Comparison of ENCODE assay signal across 15 mouse cellular contexts in the genomic region with DNA sequence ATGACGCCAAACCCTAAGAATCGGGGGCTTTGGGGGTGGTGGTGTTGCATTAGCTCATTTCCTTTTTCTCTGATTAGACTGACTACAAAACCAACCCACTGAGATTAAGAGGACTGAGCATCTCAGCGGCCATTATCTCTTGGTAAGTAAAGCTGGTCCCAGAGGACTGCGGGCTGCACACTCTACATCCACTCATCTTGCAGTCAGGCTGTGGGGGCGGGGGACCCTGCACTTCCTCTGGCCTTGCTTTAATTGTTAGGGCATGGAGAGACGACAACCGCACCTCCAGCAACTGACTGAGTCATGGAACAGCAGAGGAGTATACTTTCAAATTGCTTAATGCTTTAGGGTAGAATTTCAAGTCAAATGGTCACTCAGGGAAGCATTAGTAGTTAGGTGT.
DNase-seq lines count a peak whose midpoint lies in the region; ATAC-seq and TF ChIP-seq lines count a peak whose summit lies in the region.
"Had no signal": no experiment of that assay in that cellular context is flagged by ENCODE, and none has a peak within 500 bp of the region (broad histone marks: within the 10 kb centered on the region; RNA-seq: fewer than 3 reads in every experiment).

No protein-coding gene starts in this region.

- TF ChIP-seq EP300 in CH12.LX (IDR thresholded peaks at IDR 0.05; ENCODE audit: low read length), result no peak

- no peak for TF ChIP-seq RAD21 in CH12.LX (IDR thresholded peaks at IDR 0.05; ENCODE audit: low read depth, low read length)

- no peak overlapping the region for H3K9ac ChIP-seq in CH12.LX (ENCODE audit: insufficient read depth, low read depth)
- H3K9ac ChIP-seq in forebrain, embryonic 14.5 days (ENCODE audit: low read length), result no peak overlapping the region
- H3K9ac ChIP-seq: hindbrain, embryonic 12.5 days; lung, embryonic 14.5 days; neural tube, embryonic 13.5 days had no signal

- TF ChIP-seq POLR2A in CH12.LX (IDR thresholded peaks at IDR 0.05; ENCODE audit: low read depth, low read length), result no peak
- TF ChIP-seq POLR2A in embryonic fibroblast, embryonic 13.5 days (IDR thresholded peaks at IDR 0.05; ENCODE audit: low read depth, low read length), result no peak

- no peaks in the 10 kb centered on the region for H3K27me3 ChIP-seq in CH12.LX (replicated peaks)
- H3K27me3 ChIP-seq in forebrain, embryonic 14.5 days (replicated peaks; ENCODE audit: control insufficient read depth, insufficient read depth, low read length), result no peaks in the 10 kb centered on the region
- H3K27me3 ChIP-seq: hindbrain, embryonic 12.5 days; neural tube, embryonic 13.5 days had no signal

- H3K79me2 ChIP-seq in CH12.LX (replicated peaks; ENCODE audit: control insufficient read depth, extremely low read depth, insufficient read depth, poor library complexity, severe bottlenecking), result no peaks in the 10 kb centered on the region

- intact Hi-C loops in heart, postnatal 14 days (cut with DNase I), result loop anchor here (5.0 kb wide), 1 partner anchor 58 kb away; no protein-coding TSS in a partner anchor

- dilution Hi-C loops in CH12.LX (cut with MboI; ENCODE audit: extremely low pct_ligation_motif_present, extremely low pct_unique_long_range_greater_than_20kb, low sequenced_read_pairs), result no loop called here

- H3K27ac ChIP-seq in CH12.LX (ENCODE audit: insufficient read depth, low read depth), result no peak overlapping the region
- peak overlapping the region; percentile 91 for H3K27ac ChIP-seq in embryonic fibroblast, embryonic 13.5 days (ENCODE audit: insufficient read depth, low read length)
- no peak overlapping the region for H3K27ac ChIP-seq in forebrain, embryonic 14.5 days (ENCODE audit: low read depth, low read length)
- H3K27ac ChIP-seq: hindbrain, embryonic 12.5 days; neural tube, embryonic 13.5 days had no signal

- no peak overlapping the region for H3K4me3 ChIP-seq in CH12.LX (replicated peaks in 1 of 3; ENCODE audit: low read depth in 2 of 3, low read length in 2 of 3, poor library complexity in 1 of 3)
- no peak overlapping the region for H3K4me3 ChIP-seq in embryonic fibroblast, embryonic 13.5 days (ENCODE audit: insufficient read depth, low read length)
- no peak overlapping the region for H3K4me3 ChIP-seq in forebrain, embryonic 14.5 days (ENCODE audit: low read depth, low read length)
- H3K4me3 ChIP-seq: erythroblast, embryonic 14.5 days; hindbrain, embryonic 12.5 days; neural tube, embryonic 13.5 days had no signal

- in situ Hi-C loops in CH12.LX (cut with MboI; ENCODE audit: low pct_ligation_motif_present, low pct_unique_long_range_greater_than_20kb, low sequenced_read_pairs), result no loop called here

- 80% methylated on average over 7 of the region's 7 CpGs for WGBS in forebrain, embryonic 14.5 days

- H3K4me1 ChIP-seq in CH12.LX (ENCODE audit: control insufficient read depth in 1 of 2, insufficient read depth in 2 of 2), result peaks cover 0 to 2% of the 10 kb centered on the region in 2 experiments; a peak in 3 of 4 replicates
- peaks cover 33% of the 10 kb centered on the region for H3K4me1 ChIP-seq in embryonic fibroblast, embryonic 13.5 days (ENCODE audit: control insufficient read depth, insufficient read depth, low read length)
- no peaks in the 10 kb centered on the region for H3K4me1 ChIP-seq in forebrain, embryonic 14.5 days (ENCODE audit: control insufficient read depth, insufficient read depth, low read length)
- H3K4me1 ChIP-seq: hindbrain, embryonic 12.5 days; neural tube, embryonic 13.5 days had no signal

- peak; percentile 38 for DNase-seq in kidney, postnatal 10 days
- no peak for DNase-seq in kidney, postnatal 14 days
- peak; percentile 8 for DNase-seq in CH12.LX (ENCODE audit: extremely low read depth)
- peak; percentile 25 to 39 for DNase-seq in heart, postnatal 14 days
- DNase-seq in forebrain, embryonic 14.5 days (ENCODE audit: low spot score), result no peak
- DNase-seq: cerebellum, postnatal 10 days; layer of hippocampus, adult 9-11 months; left cerebral cortex, postnatal 4 days; lung, embryonic 14.5 days; midbrain, embryonic 14.5 days had no signal

- TF ChIP-seq CTCF in CH12.LX (conservative IDR thresholded peaks at IDR 0.05 in 1 of 2, IDR thresholded peaks at IDR 0.05 in 1 of 2; ENCODE audit: low read depth in 2 of 2, low read length in 2 of 2), result no peak
- no peak for TF ChIP-seq CTCF in embryonic fibroblast, embryonic 13.5 days (IDR thresholded peaks at IDR 0.05; ENCODE audit: borderline replicate concordance, insufficient read depth, low read length)

- no peaks in the 10 kb centered on the region for H3K36me3 ChIP-seq in CH12.LX (replicated peaks in 1 of 2; ENCODE audit: control insufficient read depth in 1 of 2, insufficient read depth in 1 of 2, low read length in 1 of 2)
- H3K36me3 ChIP-seq in forebrain, embryonic 14.5 days (ENCODE audit: control insufficient read depth, insufficient read depth, low read length), result no peaks in the 10 kb centered on the region
- H3K36me3 ChIP-seq: hindbrain, embryonic 12.5 days; neural tube, embryonic 13.5 days had no signal

- ATAC-seq in forebrain, embryonic 14.5 days, result no peak
- no peak for ATAC-seq in megakaryocyte, adult 5-6 weeks (ENCODE audit: poor library complexity, severe bottlenecking)

- H3K4me2 ChIP-seq in CH12.LX (ENCODE audit: insufficient read depth, low read depth, poor library complexity, severe bottlenecking), result no peak overlapping the region
- H3K4me2 ChIP-seq in forebrain, embryonic 14.5 days (ENCODE audit: low read length), result no peak overlapping the region
- H3K4me2 ChIP-seq: hindbrain, embryonic 12.5 days; lung, embryonic 14.5 days; neural tube, embryonic 13.5 days had no signal

- no peaks in the 10 kb centered on the region for H3K9me3 ChIP-seq in CH12.LX (replicated peaks; ENCODE audit: low read length)
- no peaks in the 10 kb centered on the region for H3K9me3 ChIP-seq in forebrain, embryonic 14.5 days (replicated peaks; ENCODE audit: control insufficient read depth, low read length)
- H3K9me3 ChIP-seq: hindbrain, embryonic 12.5 days; neural tube, embryonic 13.5 days had no signal

TF ChIP-seq in CH12.LX, 34 proteins besides CTCF, POLR2A, EP300 and RAD21:
- TF ChIP-seq USF2 (conservative IDR thresholded peaks at IDR 0.05; ENCODE audit: low read depth, low read length) (no peak), MAX (IDR thresholded peaks at IDR 0.05; ENCODE audit: low read length) (no peak), USF1 (IDR thresholded peaks at IDR 0.05; ENCODE audit: low read depth, low read length) (no peak), ETS1 (conservative IDR thresholded peaks at IDR 0.05; ENCODE audit: low read depth, low read length) (no peak), NELFE (IDR thresholded peaks at IDR 0.05; ENCODE audit: low read depth, low read length) (no peak), BHLHE40 (IDR thresholded peaks at IDR 0.05; ENCODE audit: low read depth, low read length) (no peak)

Comparison
In these comparisons a context has a peak if more than half of its experiments do, and no peak if none do; other contexts are left out.
1. DNase-seq: peak in kidney, postnatal 10 days (single experiment), CH12.LX (single experiment) and heart, postnatal 14 days (2 of 2); none in kidney, postnatal 14 days (single experiment) and forebrain, embryonic 14.5 days (single experiment).